Comparison of ENCODE assay signal across 12 mouse cellular contexts in genomic region chr1:172525971-172526370, GRCm38 (mm10). TPM values are rescaled to one million over a fixed set of nuclear protein-coding genes. Genes with fewer than 3 reads are reported as not detected.
DNase-seq lines count a peak whose midpoint lies in the region; ATAC-seq and TF ChIP-seq lines count a peak whose summit lies in the region.
"Had no signal": no experiment of that assay in that cellular context is flagged by ENCODE, and none has a peak within 500 bp of the region (broad histone marks: within the 10 kb centered on the region; RNA-seq: fewer than 3 reads in every experiment).

No protein-coding gene starts in this region.

- intact Hi-C loops in heart, postnatal 10 days (cut with DNase I), result loop anchor here (1.0 kb wide), 1 partner anchor 25 kb away; no protein-coding TSS in a partner anchor

- no peak for ATAC-seq in heart, embryonic 13.5 days (ENCODE audit: extremely low read depth, insufficient number of reproducible peaks, low FRiP score, low TSS enrichment)
- ATAC-seq in intestine, embryonic 16.5 days, result no peak
- ATAC-seq in stomach, postnatal 0 days (ENCODE audit: low FRiP score, low TSS enrichment), result no peak
- ATAC-seq: forebrain, embryonic 16.5 days had no signal

- TF ChIP-seq EP300 in stomach, postnatal 0 days (optimal IDR thresholded peaks at IDR 0.05), result no peak

- peak overlapping the region; percentile 61 for H3K4me2 ChIP-seq in heart, embryonic 13.5 days
- H3K4me2 ChIP-seq in intestine, embryonic 16.5 days (ENCODE audit: low read depth, low read length), result no peak overlapping the region
- H3K4me2 ChIP-seq in stomach, postnatal 0 days (replicated peaks; ENCODE audit: low read depth), result 0 out of 2 replicates have a peak overlapping the region, but pooled peaks have one; percentile 8

- H3K36me3 ChIP-seq in heart, embryonic 13.5 days, result no peaks in the 10 kb centered on the region
- H3K36me3 ChIP-seq in spleen, adult 2 months (ENCODE audit: control insufficient read depth, insufficient read depth, low read length), result no peaks in the 10 kb centered on the region
- H3K36me3 ChIP-seq in intestine, embryonic 16.5 days (ENCODE audit: control insufficient read depth, insufficient read depth, low read length), result no peaks in the 10 kb centered on the region
- H3K36me3 ChIP-seq in stomach, postnatal 0 days (ENCODE audit: control insufficient read depth, insufficient read depth, low read length), result no peaks in the 10 kb centered on the region
- H3K36me3 ChIP-seq in thymus, adult 2 months (ENCODE audit: control insufficient read depth, insufficient read depth, low read length), result no peaks in the 10 kb centered on the region

- peak overlapping the region; percentile 34 for H3K4me3 ChIP-seq in heart, embryonic 13.5 days
- H3K4me3 ChIP-seq in spleen, adult 2 months (ENCODE audit: extremely low read depth, insufficient read depth, insufficient read length), result peak overlapping the region; percentile 47
- no peak overlapping the region for H3K4me3 ChIP-seq in intestine, embryonic 16.5 days (ENCODE audit: low read length)
- H3K4me3 ChIP-seq in stomach, postnatal 0 days (ENCODE audit: low read depth, low read length), result no peak overlapping the region
- no peak overlapping the region for H3K4me3 ChIP-seq in thymus, adult 2 months (ENCODE audit: control insufficient read depth, insufficient read depth, low read length)
- H3K4me3 ChIP-seq: myocyte had no signal

- peak overlapping the region; percentile 64 for H3K9ac ChIP-seq in heart, embryonic 13.5 days
- H3K9ac ChIP-seq in intestine, embryonic 16.5 days (ENCODE audit: low read depth, low read length), result no peak overlapping the region
- peak overlapping the region; percentile 8; the same call in 1 of the 2 replicates for H3K9ac ChIP-seq in stomach, postnatal 0 days (ENCODE audit: low read length)

- DNase-seq in heart, postnatal 10 days, result no peak
- DNase-seq in spleen, adult 2 months (ENCODE audit: low read depth in 1 of 2, low spot score in 2 of 2), result no peak
- DNase-seq in spleen, postnatal 36 days (ENCODE audit: low spot score in 2 of 2), result no peak
- peak; percentile 16 for DNase-seq in stomach, postnatal 0 days (ENCODE audit: low spot score)
- no peak for DNase-seq in thymus, adult 2 months
- no peak for DNase-seq in urinary bladder, adult 18-20 months (ENCODE audit: low spot score in 2 of 2)
- DNase-seq: cerebellum, postnatal 25 days; thymus, postnatal 36 days had no signal

- H3K27me3 ChIP-seq in heart, embryonic 13.5 days (replicated peaks), result peaks cover 23% of the 10 kb centered on the region
- H3K27me3 ChIP-seq in spleen, adult 2 months (ENCODE audit: control insufficient read depth, insufficient read depth, low read length), result no peaks in the 10 kb centered on the region
- no peaks in the 10 kb centered on the region for H3K27me3 ChIP-seq in intestine, embryonic 16.5 days (replicated peaks; ENCODE audit: control insufficient read depth, insufficient read depth, low read length)
- no peaks in the 10 kb centered on the region for H3K27me3 ChIP-seq in stomach, postnatal 0 days (ENCODE audit: control insufficient read depth, insufficient read depth, low read length)
- H3K27me3 ChIP-seq in thymus, adult 2 months (ENCODE audit: control insufficient read depth, insufficient read depth, low read length), result no peaks in the 10 kb centered on the region; the same call in 1 of the 2 replicates

- TF ChIP-seq CTCF in spleen, adult 2 months (IDR thresholded peaks at IDR 0.05; ENCODE audit: extremely low read depth, insufficient read depth, insufficient read length, insufficient replicate concordance), result no peak
- no peak for TF ChIP-seq CTCF in stomach, postnatal 0 days (IDR thresholded peaks at IDR 0.05; ENCODE audit: low read depth)
- no peak for TF ChIP-seq CTCF in thymus, adult 2 months (IDR thresholded peaks at IDR 0.05; ENCODE audit: borderline replicate concordance, control insufficient read depth, extremely low read depth, insufficient read depth, low read length, poor library complexity)

- peak overlapping the region; percentile 93 for H3K27ac ChIP-seq in heart, embryonic 13.5 days (replicated peaks)
- peak overlapping the region; percentile 45; the same call in 1 of the 2 replicates for H3K27ac ChIP-seq in spleen, adult 2 months (ENCODE audit: insufficient read depth, low read length)
- H3K27ac ChIP-seq in intestine, embryonic 16.5 days (ENCODE audit: low read length), result peak overlapping the region; percentile 33; the same call in 1 of the 2 replicates
- H3K27ac ChIP-seq in stomach, postnatal 0 days (replicated peaks), result peak overlapping the region; percentile 71
- H3K27ac ChIP-seq in thymus, adult 2 months (ENCODE audit: control insufficient read depth, insufficient read depth, low read length), result no peak overlapping the region

- WGBS in heart, embryonic 13.5 days, result 43% methylated on average over 7 of the region's 7 CpGs
- WGBS in spleen, adult 2 months, result 18% methylated on average over 7 of the region's 7 CpGs
- 66% methylated on average over 7 of the region's 7 CpGs for WGBS in intestine, embryonic 16.5 days
- WGBS in stomach, postnatal 0 days, result 61% methylated on average over 7 of the region's 7 CpGs
- 15% methylated on average over 7 of the region's 7 CpGs for WGBS in thymus, adult 2 months

- peaks cover 46% of the 10 kb centered on the region for H3K4me1 ChIP-seq in heart, embryonic 13.5 days
- H3K4me1 ChIP-seq in spleen, adult 2 months (ENCODE audit: control insufficient read depth, insufficient read depth, insufficient read length), result peaks cover 19% of the 10 kb centered on the region
- H3K4me1 ChIP-seq in intestine, embryonic 16.5 days (ENCODE audit: control insufficient read depth, insufficient read depth, low read length), result peaks cover 15% of the 10 kb centered on the region
- H3K4me1 ChIP-seq in stomach, postnatal 0 days (replicated peaks; ENCODE audit: control insufficient read depth, insufficient read depth), result no peaks in the 10 kb centered on the region
- H3K4me1 ChIP-seq in thymus, adult 2 months (replicated peaks; ENCODE audit: control insufficient read depth, insufficient read depth, low read length), result peaks cover 23% of the 10 kb centered on the region

- 0 out of 2 replicates have a peak, but pooled peaks cover 2% of the 10 kb centered on the region for H3K9me3 ChIP-seq in heart, embryonic 13.5 days
- H3K9me3 ChIP-seq in intestine, embryonic 16.5 days (ENCODE audit: control insufficient read depth, low read length), result no peaks in the 10 kb centered on the region
- no peaks in the 10 kb centered on the region for H3K9me3 ChIP-seq in stomach, postnatal 0 days (ENCODE audit: control insufficient read depth, low read length)

- TF ChIP-seq POLR2A in spleen, adult 2 months (IDR thresholded peaks at IDR 0.05; ENCODE audit: low read depth, low read length), result no peak
- no peak for TF ChIP-seq POLR2A in thymus, adult 2 months (IDR thresholded peaks at IDR 0.05; ENCODE audit: control insufficient read depth, extremely low read depth, insufficient read depth, low read length, poor library complexity)

RNA-seq across cellular contexts. Expression of gene Cfap45, which starts 5.4 kb away (rescaled TPM):
- polyA plus RNA-seq in heart, embryonic 13.5 days (2015; fragmentation: Nextera tagmentation; extraction: Ambion mirVana), result 1.9 and 2.4 TPM in 2 replicates
- 1 to 10 TPM; 1.8 to 2.8 TPM for total RNA-seq in heart, postnatal 10 days (2021)
- polyA plus RNA-seq in spleen, adult 2 months (2012; rRNA removed), result 0.19 and 0.20 TPM in 2 replicates
- 1.1 and 1.3 TPM in 2 replicates for polyA plus RNA-seq in intestine, embryonic 16.5 days (2015; fragmentation: Nextera tagmentation; extraction: Ambion mirVana)
- polyA plus RNA-seq in stomach, postnatal 0 days (2015; fragmentation: Nextera tagmentation; extraction: Ambion mirVana), result 4.6 and 5.4 TPM in 2 replicates
- 0.15 and 0.56 TPM in 2 replicates for polyA plus RNA-seq in thymus, adult 2 months (2012; rRNA removed)
- polyA plus RNA-seq: myocyte had no signal

RNA-seq across cellular contexts. Expression of gene Tagln2, which starts 26.1 kb away (rescaled TPM):
- 312 and 327 TPM in 2 replicates for polyA plus RNA-seq in heart, embryonic 13.5 days (2015; fragmentation: Nextera tagmentation; extraction: Ambion mirVana)
- total RNA-seq in heart, postnatal 10 days (2021), result 100 to 1,000 TPM; 173 to 178 TPM
- 186 and 208 TPM in 2 replicates for polyA plus RNA-seq in spleen, adult 2 months (2012; rRNA removed)
- polyA plus RNA-seq in intestine, embryonic 16.5 days (2015; fragmentation: Nextera tagmentation; extraction: Ambion mirVana), result 469 and 470 TPM in 2 replicates
- polyA plus RNA-seq in stomach, postnatal 0 days (2015; fragmentation: Nextera tagmentation; extraction: Ambion mirVana), result 564 and 594 TPM in 2 replicates
- 178 and 183 TPM in 2 replicates for polyA plus RNA-seq in thymus, adult 2 months (2012; rRNA removed)

RNA-seq across cellular contexts. Expression of gene Vsig8, which starts 29.8 kb away (rescaled TPM):
- 0.15 and 0.25 TPM in 2 replicates for polyA plus RNA-seq in heart, embryonic 13.5 days (2015; fragmentation: Nextera tagmentation; extraction: Ambion mirVana)
- under 1 TPM in 1 of 2 experiments, not detected in 1; 0.24 TPM for total RNA-seq in heart, postnatal 10 days (2021)
- polyA plus RNA-seq in spleen, adult 2 months (2012; rRNA removed), result 0.09 and 0.29 TPM in 2 replicates
- 0.15 and 0.31 TPM in 2 replicates for polyA plus RNA-seq in intestine, embryonic 16.5 days (2015; fragmentation: Nextera tagmentation; extraction: Ambion mirVana)
- polyA plus RNA-seq in stomach, postnatal 0 days (2015; fragmentation: Nextera tagmentation; extraction: Ambion mirVana), result 19.2 and 22.7 TPM in 2 replicates
- 1.8 and 1.9 TPM in 2 replicates for polyA plus RNA-seq in thymus, adult 2 months (2012; rRNA removed)
- polyA plus RNA-seq: myocyte had no signal

RNA-seq across cellular contexts. Expression of gene Igsf9, which starts 44.4 kb away (rescaled TPM):
- 9.2 and 9.6 TPM in 2 replicates for polyA plus RNA-seq in heart, embryonic 13.5 days (2015; fragmentation: Nextera tagmentation; extraction: Ambion mirVana)
- total RNA-seq in heart, postnatal 10 days (2021), result 1 to 10 TPM; 1.0 to 1.4 TPM
- 8.6 and 9.0 TPM in 2 replicates for polyA plus RNA-seq in spleen, adult 2 months (2012; rRNA removed)
- 109 and 110 TPM in 2 replicates for polyA plus RNA-seq in intestine, embryonic 16.5 days (2015; fragmentation: Nextera tagmentation; extraction: Ambion mirVana)
- 16.7 and 19.9 TPM in 2 replicates for polyA plus RNA-seq in stomach, postnatal 0 days (2015; fragmentation: Nextera tagmentation; extraction: Ambion mirVana)
- polyA plus RNA-seq in thymus, adult 2 months (2012; rRNA removed), result 16.4 and 20.3 TPM in 2 replicates

RNA-seq across cellular contexts. Expression of gene Slamf9, which starts 50.8 kb away (rescaled TPM):
- polyA plus RNA-seq in heart, embryonic 13.5 days (2015; fragmentation: Nextera tagmentation; extraction: Ambion mirVana), result 1.2 and 1.3 TPM in 2 replicates
- total RNA-seq in heart, postnatal 10 days (2021), result 1 to 10 TPM; 1.3 to 1.4 TPM
- polyA plus RNA-seq in spleen, adult 2 months (2012; rRNA removed), result 4.3 and 5.5 TPM in 2 replicates
- 1.6 and 2.3 TPM in 2 replicates for polyA plus RNA-seq in intestine, embryonic 16.5 days (2015; fragmentation: Nextera tagmentation; extraction: Ambion mirVana)
- 1.8 TPM in 2 replicates for polyA plus RNA-seq in stomach, postnatal 0 days (2015; fragmentation: Nextera tagmentation; extraction: Ambion mirVana)
- 4.3 and 7.3 TPM in 2 replicates for polyA plus RNA-seq in thymus, adult 2 months (2012; rRNA removed)
- polyA plus RNA-seq: forebrain, embryonic 16.5 days had no signal

Comparison
In these comparisons a context has a peak if more than half of its experiments do, and no peak if none do; other contexts are left out.
1. H3K4me3 ChIP-seq: peak in heart, embryonic 13.5 days (single experiment) and spleen, adult 2 months (single experiment); none in intestine, embryonic 16.5 days (single experiment), stomach, postnatal 0 days (single experiment) and thymus, adult 2 months (single experiment).